Mouse (Mus musculus): ENCODE measurements around the gene Cyp2b10.
"Not testable (repeated sequence)": the region's sequence is repeated elsewhere in the genome, so short reads cannot be mapped to it uniquely, and the experiment has no call there.

Gene Cyp2b10

GRCm38 (mm10) chr7:25916116-25916515, 18.7 kb downstream of the Cyp2b10 start:
- ATAC-seq (ENCODE audit: low TSS enrichment), result no peak

DNA sequence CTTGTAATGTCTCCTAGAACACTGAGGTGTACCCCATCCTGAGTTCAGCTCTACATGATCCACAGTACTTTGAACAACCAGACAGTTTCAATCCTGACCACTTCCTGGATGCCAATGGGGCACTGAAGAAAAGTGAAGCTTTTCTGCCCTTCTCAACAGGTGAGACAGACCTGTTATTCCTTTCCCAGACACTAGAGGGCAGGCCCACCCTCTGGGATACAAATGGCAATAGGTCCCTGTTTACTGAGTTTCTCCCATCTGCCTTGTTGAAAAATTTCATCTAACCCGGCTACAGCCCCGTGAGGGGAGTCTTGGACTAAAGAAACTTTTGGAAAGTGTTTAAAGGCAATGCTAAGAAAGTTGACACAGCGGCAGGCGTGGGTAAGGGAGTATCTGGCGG, 19.9 kb downstream of the Cyp2b10 start:
- ATAC-seq (ENCODE audit: low TSS enrichment), result not testable (repeated sequence)

GRCm38 (mm10) chr7:25919467-25919866, 22.0 kb downstream of the Cyp2b10 start:
- ATAC-seq (ENCODE audit: low TSS enrichment), result no peak

- ATAC-seq (ENCODE audit: low TSS enrichment), result no peak
These were observed 47.9 kb downstream of the Cyp2b10 start for GRCm38 (mm10) chr7:25945274-25945673.
